Mouse (Mus musculus) embryonic stem cell, embryonic (primary cell): Measurements from ENCODE around the gene Ptgir.

Source experiments
- CTCF ChIA-PET, 4 experiments: fragments of 300-600 bp in 2 of 4; fragments of 350-600 bp in 2 of 4; sonication (Branson Sonifier 250); formaldehyde crosslinking; loops; one replicate each; lab custom pipeline; 2022; ENCODE audit warnings: inconsistent platforms in 2 of 4; lab: Charles Lee
- POLR2A ChIA-PET, 4 experiments: fragments of 300-600 bp in 2 of 4; fragments of 350-600 bp in 2 of 4; sonication (Branson Sonifier 250); formaldehyde crosslinking; loops; one replicate each; lab custom pipeline; 2022; ENCODE audit warnings: antibody characterized with exemption in 4 of 4, inconsistent platforms in 1 of 4; lab: Charles Lee

The Ptgir gene

DNA sequence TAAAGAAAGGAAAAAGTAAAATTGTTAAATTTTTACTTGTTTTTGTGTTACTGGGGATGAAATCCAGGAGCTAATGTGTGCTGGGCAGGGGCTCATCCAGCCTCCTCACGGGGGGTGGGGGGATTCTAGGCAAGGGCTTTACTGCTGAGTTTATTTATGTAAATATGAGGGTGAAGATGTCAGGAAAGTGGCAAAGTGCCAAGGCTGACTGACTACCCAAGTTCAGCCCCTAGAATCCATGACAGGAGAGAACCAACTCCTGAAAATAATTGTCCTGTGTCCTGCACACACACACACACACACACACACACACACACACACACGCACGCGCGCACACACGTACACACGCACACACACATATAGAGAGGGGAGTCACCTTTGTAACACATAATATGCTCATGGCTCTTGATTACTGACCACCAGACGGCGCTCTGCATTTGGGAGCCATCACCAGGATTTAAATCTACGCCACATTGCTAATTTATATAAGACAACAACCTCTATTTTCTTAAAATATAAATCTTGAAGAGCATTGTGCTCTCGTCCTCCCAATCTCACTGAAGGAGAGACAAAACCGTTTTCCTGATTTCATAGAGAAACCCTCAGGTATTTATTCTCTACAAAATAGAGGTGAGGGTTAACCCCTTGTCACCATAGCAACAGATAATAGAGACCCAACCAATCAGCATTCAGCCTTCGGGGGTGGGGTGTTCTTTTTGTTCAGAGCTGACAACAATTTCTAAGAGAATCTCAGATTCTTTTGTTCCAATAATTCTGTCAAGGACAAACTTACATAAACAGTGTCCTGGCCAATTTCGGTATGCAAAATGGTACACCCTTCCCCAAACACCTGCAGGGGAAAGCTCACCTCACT is 26.7 kb downstream of the Ptgir start:
- ChIA-PET CTCF (interaction anchor here (0.5 to 4.1 kb wide), 73 partner anchors 8 to 885 kb away, joined by 3 to 164 read pairs (median 5); partner anchors contain the start of genes Psg16 (in 3 of the 4), Pnmal2 (in 2 of the 4), Dact3 (in 1 of the 4) and Gng8 (in 1 of the 4)), POLR2A (interaction anchor here in 3 of 4 experiments (0.6 to 2.5 kb wide), 17 partner anchors 9 to 160 kb away, joined by 3 to 12 read pairs (median 4); partner anchors contain the start of genes Calm3 (in 1 of the 3) and Pnmal2 (in 1 of the 3))

DNA sequence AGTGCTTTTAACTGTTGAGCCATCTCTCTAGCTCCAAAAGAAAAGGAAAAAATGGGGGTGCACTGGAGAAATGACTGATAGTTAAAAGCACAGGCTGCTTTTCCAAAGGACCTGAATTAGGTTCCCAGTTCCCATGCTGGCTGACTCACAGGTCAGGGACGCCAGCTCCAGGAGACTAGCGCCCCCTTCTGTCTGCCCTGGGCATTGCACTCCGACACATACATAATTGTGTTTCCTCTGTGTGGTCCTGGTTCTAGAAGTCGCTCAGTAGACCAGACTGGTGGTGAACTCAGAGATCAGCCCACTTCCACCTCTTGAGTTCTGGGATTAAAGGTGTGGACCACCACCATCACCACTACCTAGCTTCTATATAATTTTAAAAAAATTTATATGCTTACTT is 31.0 kb downstream of the Ptgir start:
- CTCF ChIA-PET, result interaction anchor here (0.5 to 5.1 kb wide), 40 partner anchors 8 to 308 kb away, joined by 3 to 29 read pairs (median 4); partner anchors contain the start of genes Hif3a (in 2 of the 4), Dact3 (in 1 of the 4) and Pnmal1 (in 1 of the 4)

GRCm38 (mm10) chr7:16938117-16938791 is 32.0 kb downstream of the Ptgir start:
- CTCF ChIA-PET, result interaction anchor here in 3 of 4 experiments (1.3 to 5.1 kb wide), 6 partner anchors 11 to 309 kb away, joined by 3 to 29 read pairs (median 6); no protein-coding TSS in a partner anchor
- POLR2A ChIA-PET, result interaction anchor here in 1 of 4 experiments (0.6 to 1.0 kb wide), 2 partner anchors 13 to 32 kb away, joined by 3 read pairs; no protein-coding TSS in a partner anchor

More for the DNA sequence above, 31.0 kb downstream of the Ptgir start:
- POLR2A ChIA-PET, result interaction anchor here in 2 of 4 experiments (0.9 to 1.2 kb wide), 3 partner anchors 38 to 119 kb away, joined by 3 to 4 read pairs (median 3); no protein-coding TSS in a partner anchor

GRCm38 (mm10) chr7:16940292-16940691 is 34.0 kb downstream of the Ptgir start:
- CTCF ChIA-PET, result interaction anchor here in 3 of 4 experiments (0.6 to 5.1 kb wide), 7 partner anchors 8 to 1934 kb away, joined by 3 to 29 read pairs (median 5); partner anchors contain the start of gene Gng8 (in 1 of the 3)
- POLR2A ChIA-PET, result interaction anchor here in 2 of 4 experiments (0.8 to 1.0 kb wide), 2 partner anchors 22 to 1367 kb away, joined by 3 to 5 read pairs; no protein-coding TSS in a partner anchor

GRCm38 (mm10) chr7:16942861-16943260 is 36.6 kb downstream of the Ptgir start:
- ChIA-PET CTCF (interaction anchor here in 2 of 4 experiments (1.6 to 6.0 kb wide), 2 partner anchors 10 kb away, joined by 3 to 47 read pairs; no protein-coding TSS in a partner anchor), POLR2A (interaction anchor here in 1 of 4 experiments (1.9 kb wide), 1 partner anchor 10 kb away, joined by 4 read pairs; no protein-coding TSS in a partner anchor)

DNA sequence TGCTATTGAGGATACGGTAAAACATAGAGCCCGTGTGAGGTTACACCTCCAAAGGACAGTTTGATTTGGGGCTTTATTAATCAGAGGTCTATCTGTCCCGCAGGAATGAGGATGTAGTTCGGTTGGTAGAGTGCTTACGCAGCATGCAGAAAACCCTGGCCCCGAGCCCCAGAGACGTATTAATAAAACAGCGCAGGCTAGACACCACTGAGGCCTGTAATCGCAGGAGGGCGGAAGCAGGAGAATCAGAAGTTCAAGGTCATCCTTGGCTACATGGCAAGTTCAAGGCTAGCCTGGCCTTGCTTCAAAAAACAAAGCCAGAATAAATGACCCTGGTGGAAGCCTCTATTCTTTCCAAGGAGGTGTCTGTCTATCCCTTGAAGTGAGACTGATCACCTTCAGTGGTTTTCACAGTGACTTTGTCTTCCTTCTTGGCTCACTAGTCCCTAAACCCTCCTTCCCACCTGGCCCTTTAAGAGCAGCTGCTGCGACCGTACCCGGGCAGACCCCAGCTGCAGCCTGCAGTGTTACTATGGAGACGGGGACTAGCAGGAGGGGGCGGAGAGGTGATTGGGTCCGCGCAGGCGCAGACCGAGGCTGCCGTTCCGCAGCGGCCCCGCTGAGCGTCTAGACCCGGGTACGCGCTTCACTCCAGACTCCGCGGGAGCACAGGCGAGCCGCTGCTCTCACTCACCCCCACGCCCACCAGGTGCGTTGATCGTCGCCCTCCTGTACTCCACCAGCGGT is 37.9 kb downstream of the Ptgir start, which contains the start of gene Pnmal2:
Gene Pnmal2 (plus strand): TSS at position 622 of the 747 bp plus-strand sequence.
- CTCF ChIA-PET, result interaction anchor here (0.6 to 6.0 kb wide), 20 partner anchors 9 to 122 kb away, joined by 3 to 47 read pairs (median 3); partner anchors contain the start of genes Gm42372 (in 1 of the 4) and Gng8 (in 1 of the 4)
- POLR2A ChIA-PET, result interaction anchor here (0.6 to 2.2 kb wide), 19 partner anchors 9 to 152 kb away, joined by 3 to 12 read pairs (median 4); partner anchors contain the start of gene Pnmal1 (in 1 of the 4)

- ChIA-PET CTCF (interaction anchor here (0.6 to 6.0 kb wide), 19 partner anchors 8 to 121 kb away, joined by 3 to 47 read pairs (median 4); partner anchors contain the start of gene Gm42372 (in 1 of the 4)), POLR2A (interaction anchor here (0.6 to 2.2 kb wide), 20 partner anchors 9 to 153 kb away, joined by 3 to 12 read pairs (median 4); partner anchors contain the start of gene Pnmal1 (in 1 of the 4))
Measured at GRCm38 (mm10) chr7:16944808-16945315, 38.6 kb downstream of the Ptgir start.

DNA sequence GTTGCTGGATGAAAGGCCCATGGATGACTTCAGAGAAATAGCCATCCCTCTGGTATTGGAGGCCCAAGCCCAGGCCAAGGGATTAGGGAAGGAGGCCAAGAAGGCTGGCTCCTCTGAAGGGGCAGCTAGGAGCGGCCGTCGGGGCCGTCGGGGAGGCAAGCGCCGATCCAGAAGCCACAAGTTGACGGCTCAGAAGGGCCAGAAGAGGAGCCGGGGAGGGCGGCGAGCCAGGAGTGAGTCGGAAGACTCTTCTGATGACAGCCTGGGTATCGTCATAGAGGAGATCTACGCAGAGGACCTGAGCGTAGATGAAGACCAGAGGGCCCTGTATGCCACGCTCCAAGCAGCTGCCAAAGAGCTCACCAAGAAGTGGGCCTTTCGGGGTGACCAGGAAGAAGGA is 39.1 kb downstream of the Ptgir start:
- POLR2A ChIA-PET, result interaction anchor here in 3 of 4 experiments (0.9 to 2.2 kb wide), 13 partner anchors 10 to 153 kb away, joined by 3 to 12 read pairs (median 4); partner anchors contain the start of gene Pnmal1 (in 1 of the 3)
- CTCF ChIA-PET, result interaction anchor here in 3 of 4 experiments (0.6 to 6.0 kb wide), 13 partner anchors 8 to 111 kb away, joined by 3 to 47 read pairs (median 4); no protein-coding TSS in a partner anchor

DNA sequence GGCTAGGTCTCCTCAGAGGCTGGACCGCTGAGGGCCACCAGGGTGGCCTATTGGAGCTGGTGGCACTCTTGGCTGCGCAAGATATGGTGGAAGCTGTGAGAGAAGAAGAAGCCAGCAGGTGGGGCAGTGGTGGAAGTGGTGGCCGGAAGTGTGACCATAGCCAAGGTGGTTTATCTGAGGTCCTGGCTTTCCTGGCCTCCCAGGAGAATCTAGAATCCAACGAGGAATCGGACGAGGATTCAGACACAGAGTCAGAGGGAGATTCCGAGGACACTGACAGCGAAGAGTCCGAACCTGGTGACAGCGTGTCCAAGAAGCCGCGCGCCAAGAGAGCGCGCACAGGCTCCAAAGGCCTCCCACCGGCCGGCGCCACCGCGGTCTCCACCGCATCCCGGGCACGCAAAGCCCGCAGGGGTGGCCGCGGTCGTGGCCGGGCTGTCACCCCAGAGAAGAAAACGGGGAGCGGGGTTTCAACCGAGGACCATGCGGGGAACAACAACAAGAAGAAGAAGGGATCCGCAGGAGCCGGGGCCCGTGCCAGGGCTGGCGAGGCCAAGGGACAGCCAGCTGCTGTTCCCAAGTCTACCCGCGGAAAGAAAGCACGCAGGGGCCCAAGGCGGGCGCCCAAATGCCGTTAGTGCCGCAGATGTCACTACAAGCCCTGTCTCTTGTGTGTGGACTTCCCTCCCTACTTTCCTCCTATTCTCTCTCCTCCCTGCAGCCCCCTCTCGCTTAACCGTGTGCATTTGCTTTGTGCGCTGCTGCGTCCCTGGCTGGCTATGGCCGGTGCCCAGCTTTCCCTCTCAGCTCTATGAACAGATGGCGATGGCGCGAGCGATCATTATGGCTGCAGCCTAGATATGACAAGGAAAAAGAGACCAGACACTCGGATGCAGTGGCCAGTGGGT is 40.4 kb downstream of the Ptgir start:
- CTCF ChIA-PET, result interaction anchor here in 3 of 4 experiments (0.9 to 6.0 kb wide), 15 partner anchors 10 to 127 kb away, joined by 3 to 47 read pairs (median 4); partner anchors contain the start of gene Psg16 (in 1 of the 3)
- POLR2A ChIA-PET, result interaction anchor here in 2 of 4 experiments (0.6 to 1.5 kb wide), 4 partner anchors 14 to 105 kb away, joined by 3 to 6 read pairs (median 3); no protein-coding TSS in a partner anchor

DNA sequence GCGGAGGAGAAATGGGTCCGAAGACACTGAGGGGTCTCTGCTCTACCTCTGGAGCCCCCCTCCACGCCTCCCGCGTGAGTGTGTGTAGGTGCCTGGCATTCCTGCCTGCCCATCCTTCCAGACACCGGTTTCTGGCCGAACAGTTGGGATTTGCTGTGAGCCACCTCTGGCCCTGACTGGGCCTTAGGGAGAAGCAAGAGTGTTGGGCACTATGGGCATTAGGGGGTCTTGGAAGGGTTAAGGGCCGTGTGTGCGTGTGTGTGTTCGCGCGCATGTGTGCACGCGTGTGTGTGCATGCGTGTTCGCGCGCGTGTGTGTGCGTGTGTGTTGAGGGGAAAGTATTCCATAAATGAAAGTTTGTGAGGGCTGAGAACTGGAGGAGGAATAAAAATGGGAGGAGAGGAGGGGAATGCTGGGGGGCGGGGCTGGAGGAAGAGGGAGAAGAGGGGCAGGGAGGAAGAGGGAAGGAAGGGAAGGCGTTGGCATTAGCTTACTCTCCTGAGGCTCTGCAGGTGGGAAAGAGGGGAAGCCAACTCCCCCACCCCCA is 41.1 kb downstream of the Ptgir start:
- ChIA-PET CTCF (interaction anchor here in 3 of 4 experiments (0.5 to 6.0 kb wide), 11 partner anchors 8 to 119 kb away, joined by 3 to 47 read pairs (median 4); partner anchors contain the start of gene Gng8 (in 1 of the 3)), POLR2A (interaction anchor here in 3 of 4 experiments (0.7 to 4.8 kb wide), 3 partner anchors 20 to 47 kb away, joined by 3 to 24 read pairs (median 4); no protein-coding TSS in a partner anchor)

GRCm38 (mm10) chr7:16947959-16948361 is 41.7 kb downstream of the Ptgir start:
- POLR2A ChIA-PET, result interaction anchor here in 2 of 4 experiments (1.0 to 4.8 kb wide), 2 partner anchors 46 to 47 kb away, joined by 4 to 24 read pairs; no protein-coding TSS in a partner anchor
- CTCF ChIA-PET, result interaction anchor here in 3 of 4 experiments (0.5 to 6.0 kb wide), 10 partner anchors 9 to 118 kb away, joined by 3 to 47 read pairs (median 4); partner anchors contain the start of gene Gng8 (in 1 of the 3)

GRCm38 (mm10) chr7:16948923-16949458 is 42.7 kb downstream of the Ptgir start:
- CTCF ChIA-PET, result interaction anchor here (0.6 to 5.2 kb wide), 12 partner anchors 8 to 138 kb away, joined by 3 to 111 read pairs (median 10); partner anchors contain the start of gene Gng8 (in 1 of the 4)
- POLR2A ChIA-PET, result interaction anchor here in 2 of 4 experiments (1.4 to 4.8 kb wide), 2 partner anchors 18 to 46 kb away, joined by 3 to 24 read pairs; no protein-coding TSS in a partner anchor

DNA sequence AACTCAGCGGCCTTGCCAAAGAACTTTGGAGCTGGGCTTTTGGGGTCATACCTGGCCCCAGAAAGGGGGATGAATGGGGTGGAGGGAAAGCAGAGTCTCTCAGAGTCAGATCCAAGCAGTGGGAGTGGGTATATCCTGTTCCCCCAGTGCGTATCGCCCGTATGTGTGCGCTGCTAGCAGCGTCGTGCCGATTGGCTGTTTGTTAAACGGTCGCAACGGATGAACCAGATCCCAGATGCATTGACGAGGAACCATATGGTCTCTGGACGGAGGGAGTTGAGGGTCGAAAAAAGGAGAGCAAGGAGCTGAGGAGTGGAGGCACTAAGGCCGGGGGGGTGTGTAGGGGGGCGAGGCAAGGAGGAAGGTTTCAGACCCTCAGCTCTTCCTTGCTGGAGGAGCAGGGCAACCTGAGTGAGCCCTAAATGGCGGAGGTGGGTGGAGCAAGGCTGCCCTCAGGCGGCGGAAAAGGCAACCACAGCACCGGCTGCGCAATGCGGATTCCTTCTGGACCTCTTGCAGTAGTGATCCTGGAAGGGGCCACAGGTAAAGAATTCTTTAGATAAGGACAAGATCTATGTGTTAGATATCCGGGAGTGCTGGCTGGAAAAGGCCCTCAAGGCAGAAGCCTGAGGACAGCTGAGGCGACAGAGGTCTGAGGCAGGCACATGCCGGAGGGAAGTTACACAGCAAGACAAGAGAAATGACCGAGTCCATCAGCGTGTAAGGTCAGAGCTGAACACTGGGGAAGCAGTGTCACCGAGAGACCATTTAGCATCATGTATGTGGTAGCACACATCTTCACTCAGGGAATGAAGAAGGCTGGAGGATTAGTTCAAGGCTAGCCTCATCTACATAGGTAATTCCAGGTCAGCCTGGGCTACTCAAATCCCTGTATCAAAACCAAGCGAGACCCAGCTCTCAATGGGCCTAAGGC is 43.9 kb downstream of the Ptgir start:
- ChIA-PET POLR2A (interaction anchor here in 3 of 4 experiments (0.7 to 4.8 kb wide), 16 partner anchors 15 to 1000 kb away, joined by 3 to 24 read pairs (median 4); partner anchors contain the start of gene Gng8 (in 1 of the 3)), CTCF (interaction anchor here (0.5 to 5.2 kb wide), 46 partner anchors 10 to 1046 kb away, joined by 3 to 111 read pairs (median 6); partner anchors contain the start of genes Pnmal1 (in 2 of the 4), Calm3 (in 1 of the 4), Dact3 (in 1 of the 4) and Gng8 (in 1 of the 4))
